Mouse (Mus musculus) bone marrow macrophage, adult 2 months (primary cell): ENCODE data around the gene Snx21.

Experiments
- CTCF ChIP-seq: IDR thresholded peaks from 2 replicates; pipeline ENCODE4 v1.5.1; 2012; ENCODE audit warnings: low read depth, mild to moderate bottlenecking, low read length, moderate library complexity
- POLR2A ChIP-seq: IDR thresholded peaks from 2 replicates; pipeline ENCODE4 v1.6.1; 2012; ENCODE audit warnings: mild to moderate bottlenecking, low read depth, low read length, borderline replicate concordance

DNA sequence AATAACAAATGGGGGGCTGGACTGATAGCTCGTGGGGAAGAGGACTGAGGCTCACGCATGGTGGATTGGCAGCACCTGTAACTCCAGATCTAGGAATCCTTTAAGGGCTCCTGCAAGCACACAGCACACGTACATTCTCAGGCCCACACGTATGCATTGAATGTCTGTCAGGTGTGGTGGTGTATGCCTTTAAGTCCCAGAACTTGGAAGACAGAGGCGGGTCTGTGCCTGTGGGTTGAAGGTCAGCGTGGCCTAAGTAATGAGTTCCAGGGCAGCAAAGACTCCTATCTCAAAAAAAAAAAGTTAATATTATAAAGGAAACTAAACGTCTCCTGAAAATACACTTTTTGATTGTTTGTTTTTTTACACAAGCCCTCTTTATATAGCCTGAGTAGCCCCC lies 21.0 kb downstream of the Snx21 start:
- no peak for TF ChIP-seq CTCF
- TF ChIP-seq POLR2A, result no peak
